Mouse (Mus musculus) megakaryocyte, embryonic 14.5 days (primary cell): ENCODE measurements around the gene Rnf144b.

Experiments used
- FLI1 ChIP-seq: IDR thresholded peaks from 2 replicates; pipeline ENCODE4 v1.6.1; 2012; ENCODE audit warnings: low read length, inconsistent platforms, mixed read lengths
- GATA1 ChIP-seq: IDR thresholded peaks from 3 replicates; pipeline ENCODE4 v1.6.1; 2012; ENCODE audit warnings: mixed read lengths, low read length, inconsistent platforms, borderline replicate concordance

GRCm38 (mm10) chr13:47210992-47211391 is 88.5 kb downstream of the Rnf144b start:
- no peak for TF ChIP-seq GATA1
- no peak for TF ChIP-seq FLI1
